Comparison of ENCODE assay signal across 9 mouse cellular contexts in genomic region chr8:23563065-23564020, GRCm38 (mm10).
DNase-seq lines count a peak whose midpoint lies in the region; ATAC-seq lines count a peak whose summit lies in the region.
"Had no signal": no experiment of that assay in that cellular context is flagged by ENCODE, and none has a peak within 500 bp of the region (broad histone marks: within the 10 kb centered on the region; RNA-seq: fewer than 3 reads in every experiment).

No protein-coding gene starts in this region.

- peak overlapping the region; percentile 57 for H3K4me2 ChIP-seq in heart, embryonic 16.5 days (ENCODE audit: low read depth, low read length)
- peak overlapping the region; percentile 40 for H3K4me2 ChIP-seq in embryonic facial prominence, embryonic 12.5 days (replicated peaks)
- peak overlapping the region; percentile 31 for H3K4me2 ChIP-seq in intestine, embryonic 14.5 days (ENCODE audit: low read length)
- peak overlapping the region; percentile 51 for H3K4me2 ChIP-seq in neural tube, embryonic 12.5 days (replicated peaks)
- H3K4me2 ChIP-seq: liver, embryonic 11.5 days had no signal

- H3K36me3 ChIP-seq in heart, embryonic 16.5 days (ENCODE audit: control insufficient read depth, insufficient read depth) = no peaks in the 10 kb centered on the region
- no peaks in the 10 kb centered on the region for H3K36me3 ChIP-seq in embryonic facial prominence, embryonic 12.5 days
- H3K36me3 ChIP-seq in intestine, embryonic 14.5 days (ENCODE audit: control insufficient read depth, insufficient read depth, low read length) = no peaks in the 10 kb centered on the region
- no peaks in the 10 kb centered on the region for H3K36me3 ChIP-seq in neural tube, embryonic 12.5 days

- WGBS in heart, embryonic 16.5 days = 13% methylated on average over 15 of the region's 18 CpGs
- WGBS in embryonic facial prominence, embryonic 12.5 days = 5% methylated on average over 16 of the region's 18 CpGs
- 10% methylated on average over 18 of the region's 18 CpGs for WGBS in intestine, embryonic 14.5 days
- 7% methylated on average over 18 of the region's 18 CpGs for WGBS in neural tube, embryonic 12.5 days

- H3K4me1 ChIP-seq in heart, embryonic 16.5 days (ENCODE audit: control insufficient read depth, insufficient read depth, low read length) = peaks cover 3% of the 10 kb centered on the region; the same call in 1 of the 2 replicates
- H3K4me1 ChIP-seq in embryonic facial prominence, embryonic 12.5 days = 0 out of 2 replicates have a peak, but pooled peaks cover 2% of the 10 kb centered on the region
- no peaks in the 10 kb centered on the region for H3K4me1 ChIP-seq in intestine, embryonic 14.5 days (replicated peaks; ENCODE audit: control insufficient read depth, insufficient read depth, low read length)
- H3K4me1 ChIP-seq in neural tube, embryonic 12.5 days = peaks cover 19% of the 10 kb centered on the region

- ATAC-seq in heart, embryonic 16.5 days (replicated peaks; ENCODE audit: extremely low read depth, insufficient read depth, low FRiP score) = no peak
- ATAC-seq in embryonic facial prominence, embryonic 12.5 days (ENCODE audit: insufficient number of reproducible peaks, insufficient read depth, low FRiP score, low TSS enrichment) = peak; percentile 28; the same call in 1 of the 2 replicates
- no peak for ATAC-seq in intestine, embryonic 14.5 days (replicated peaks; ENCODE audit: low FRiP score, low TSS enrichment, low read depth)
- ATAC-seq in neural tube, embryonic 12.5 days (ENCODE audit: low FRiP score, low read depth) = 0 out of 2 replicates have a peak, but pooled peaks have one; percentile 63

- no peak for DNase-seq in heart, postnatal 36 days
- DNase-seq in intestine, embryonic 14.5 days (ENCODE audit: low spot score) = no peak
- no peak for DNase-seq in adrenal gland, postnatal 4 days (ENCODE audit: low spot score in 2 of 2)
- DNase-seq in left cerebral cortex, postnatal 10 days (ENCODE audit: extremely low spot score in 1 of 2, low spot score in 2 of 2) = no peak
- no peak for DNase-seq in gastrocnemius, adult 18-20 months (ENCODE audit: low spot score)

- peak overlapping the region; percentile 32 for H3K4me3 ChIP-seq in heart, embryonic 16.5 days (ENCODE audit: low read length)
- H3K4me3 ChIP-seq in embryonic facial prominence, embryonic 12.5 days = no peak overlapping the region
- no peak overlapping the region for H3K4me3 ChIP-seq in intestine, embryonic 14.5 days (ENCODE audit: low read depth, low read length)
- H3K4me3 ChIP-seq in neural tube, embryonic 12.5 days = no peak overlapping the region

- H3K27ac ChIP-seq in heart, embryonic 16.5 days (ENCODE audit: low read length) = no peak overlapping the region
- no peak overlapping the region for H3K27ac ChIP-seq in embryonic facial prominence, embryonic 12.5 days
- H3K27ac ChIP-seq in intestine, embryonic 14.5 days (ENCODE audit: low read depth) = no peak overlapping the region
- H3K27ac ChIP-seq in neural tube, embryonic 12.5 days = no peak overlapping the region

- no peak overlapping the region for H3K9ac ChIP-seq in heart, embryonic 16.5 days (ENCODE audit: low read length)
- no peak overlapping the region for H3K9ac ChIP-seq in embryonic facial prominence, embryonic 12.5 days
- H3K9ac ChIP-seq in intestine, embryonic 14.5 days (ENCODE audit: low read length) = no peak overlapping the region
- H3K9ac ChIP-seq in neural tube, embryonic 12.5 days = no peak overlapping the region

- intact Hi-C loops in heart, postnatal 36 days (cut with DNase I) = no loop called here
- intact Hi-C loops in left cerebral cortex, postnatal 10 days (cut with DNase I) = no loop called here

- H3K9me3 ChIP-seq in heart, embryonic 16.5 days (replicated peaks; ENCODE audit: control insufficient read depth, low read length) = no peaks in the 10 kb centered on the region; the same call in 1 of the 2 replicates
- no peaks in the 10 kb centered on the region for H3K9me3 ChIP-seq in embryonic facial prominence, embryonic 12.5 days
- H3K9me3 ChIP-seq in intestine, embryonic 14.5 days (ENCODE audit: control insufficient read depth, low read length) = no peaks in the 10 kb centered on the region
- H3K9me3 ChIP-seq in neural tube, embryonic 12.5 days = no peaks in the 10 kb centered on the region

- H3K27me3 ChIP-seq in heart, embryonic 16.5 days (ENCODE audit: control insufficient read depth, insufficient read depth, low read length) = peaks cover 3% of the 10 kb centered on the region; the same call in 1 of the 2 replicates
- peaks cover 10% of the 10 kb centered on the region; the same call in 1 of the 2 replicates for H3K27me3 ChIP-seq in embryonic facial prominence, embryonic 12.5 days
- H3K27me3 ChIP-seq in intestine, embryonic 14.5 days (replicated peaks; ENCODE audit: control insufficient read depth, insufficient read depth, low read length) = no peaks in the 10 kb centered on the region
- 0 out of 2 replicates have a peak, but pooled peaks cover 3% of the 10 kb centered on the region for H3K27me3 ChIP-seq in neural tube, embryonic 12.5 days (replicated peaks)

Comparison
In these comparisons a context has a peak if more than half of its experiments do, and no peak if none do; other contexts are left out.
1. ATAC-seq: peak in embryonic facial prominence, embryonic 12.5 days (single experiment) and neural tube, embryonic 12.5 days (single experiment); none in heart, embryonic 16.5 days (single experiment) and intestine, embryonic 14.5 days (single experiment).
2. Peak in every context shown above with its lines, with median percentiles within 50 percentile points of each other: H3K4me2 ChIP-seq.